13 mouse cellular contexts compared by ENCODE assay signal in genomic region chr7:90228884-90229283, GRCm38 (mm10). TPM values are rescaled to one million over a fixed set of nuclear protein-coding genes. Genes with fewer than 3 reads are reported as not detected.
A peak's percentile ranks its signal among the peaks of the same experiment; 100 is the strongest.
DNase-seq lines count a peak whose midpoint lies in the region; ATAC-seq and TF ChIP-seq lines count a peak whose summit lies in the region.
"Not testable (repeated sequence)": the region's sequence is repeated elsewhere in the genome, so short reads cannot be mapped to it uniquely, and the experiment has no call there.
"Had no signal": no experiment of that assay in that cellular context is flagged by ENCODE, and none has a peak within 500 bp of the region (broad histone marks: within the 10 kb centered on the region; RNA-seq: fewer than 3 reads in every experiment).

No protein-coding gene starts in this region.

- DNase-seq in ES-E14 (ENCODE audit: low read depth, low spot score), result peak; percentile 44
- peak; percentile 24 for DNase-seq in brain, embryonic 14.5 days (ENCODE audit: low read depth)
- DNase-seq in embryonic facial prominence, embryonic 10.5 days (ENCODE audit: low spot score), result peak; percentile 36
- DNase-seq in hindlimb bud, embryonic 11.5 days (ENCODE audit: extremely low spot score, low read depth, low spot score), result peak; percentile 8
- DNase-seq in liver, result peak; percentile 58
- DNase-seq in mesoderm, embryonic 11.5 days (ENCODE audit: low read depth, low spot score), result peak; percentile 54
- peak; percentile 28 for DNase-seq in stomach, postnatal 0 days (ENCODE audit: low spot score)

- H3K27ac ChIP-seq in ES-E14 (ENCODE audit: insufficient read depth, low read depth, low read length, poor library complexity, severe bottlenecking); embryonic facial prominence, embryonic 10.5 days (replicated peaks); stomach, postnatal 0 days (replicated peaks): not testable (repeated sequence)

- TF ChIP-seq CTCF in brain, embryonic 14.5 days (IDR thresholded peaks at IDR 0.05; ENCODE audit: borderline replicate concordance, extremely low read depth, insufficient read depth, insufficient read length), result peak; percentile 30; the same call in 1 of the 2 replicates
- peak; percentile 67 for TF ChIP-seq CTCF in stomach, postnatal 0 days (IDR thresholded peaks at IDR 0.05; ENCODE audit: low read depth)

- ATAC-seq in stomach, postnatal 0 days (ENCODE audit: low FRiP score, low TSS enrichment), result not testable (repeated sequence)

- not testable (repeated sequence) for H3K9ac ChIP-seq in ES-E14 (ENCODE audit: insufficient read depth, low read depth, low read length, poor library complexity, severe bottlenecking); stomach, postnatal 0 days (ENCODE audit: low read length)

- not testable (repeated sequence) for H3K36me3 ChIP-seq in ES-E14 (ENCODE audit: control insufficient read depth, insufficient read depth, low read length, poor library complexity, severe bottlenecking); embryonic facial prominence, embryonic 10.5 days (replicated peaks); stomach, postnatal 0 days (ENCODE audit: control insufficient read depth, insufficient read depth, low read length)

- not testable (repeated sequence) for H3K27me3 ChIP-seq in embryonic facial prominence, embryonic 10.5 days (replicated peaks; ENCODE audit: low read depth, poor library complexity, severe bottlenecking); stomach, postnatal 0 days (ENCODE audit: control insufficient read depth, insufficient read depth, low read length)

- TF ChIP-seq EP300 in stomach, postnatal 0 days (optimal IDR thresholded peaks at IDR 0.05), result not testable (repeated sequence)

- H3K4me3 ChIP-seq in ES-E14 (ENCODE audit: insufficient read depth in 1 of 2, low read depth in 1 of 2, low read length in 2 of 2, poor library complexity in 1 of 2, severe bottlenecking in 1 of 2); embryonic facial prominence, embryonic 10.5 days; stomach, postnatal 0 days (ENCODE audit: low read depth, low read length): not testable (repeated sequence)

- H3K4me1 ChIP-seq in ES-E14 (ENCODE audit: control insufficient read depth in 2 of 2, insufficient read depth in 2 of 2, low read length in 2 of 2, poor library complexity in 1 of 2); stomach, postnatal 0 days (replicated peaks; ENCODE audit: control insufficient read depth, insufficient read depth): not testable (repeated sequence)
- peaks cover 18% of the 10 kb centered on the region for H3K4me1 ChIP-seq in embryonic facial prominence, embryonic 10.5 days

- not testable (repeated sequence) for H3K9me3 ChIP-seq in ES-E14 (ENCODE audit: control insufficient read depth, insufficient read depth, low read depth, low read length); embryonic facial prominence, embryonic 10.5 days; stomach, postnatal 0 days (ENCODE audit: control insufficient read depth, low read length)

- in situ Hi-C loops in ES-E14 (cut with MboI; ENCODE audit: low sequenced_read_pairs in 2 of 2, unreplicated experiment in 2 of 2), result not testable (repeated sequence)

- TF ChIP-seq POLR2A in brain, embryonic 14.5 days (IDR thresholded peaks at IDR 0.05; ENCODE audit: borderline replicate concordance, extremely low read depth, insufficient read depth, insufficient read length, poor library complexity, severe bottlenecking), result not testable (repeated sequence)

- H3K4me2 ChIP-seq in stomach, postnatal 0 days (replicated peaks; ENCODE audit: low read depth), result not testable (repeated sequence)

TF ChIP-seq in ES-E14, 5 proteins besides CTCF, POLR2A, EP300 and RAD21:
- TF ChIP-seq ZC3H11A (IDR thresholded peaks at IDR 0.05; ENCODE audit: borderline replicate concordance, low read depth, low read length), result 0 out of 2 replicates have a peak, but pooled peaks have one; percentile 34
TF ChIP-seq in ES-E14: peak in this region for 1; not testable (repeated sequence) for 4.

RNA-seq across cellular contexts. Expression of gene Ccdc83, which starts 36.7 kb away (rescaled TPM):
- total RNA-seq in ES-E14 (2012; rRNA removed), result 0.31 and 0.42 TPM in 2 replicates
- polyA plus RNA-seq in brain, embryonic 14.5 days (2012; rRNA removed), result not detected in 2 replicates
- polyA plus RNA-seq in embryonic facial prominence, embryonic 10.5 days (2016; fragmentation: Nextera tagmentation; extraction: Ambion mirVana), result 0.10 TPM in 1 of 2 replicates, not detected in the other
- 0.11 TPM in 1 of 2 replicates, not detected in the other for polyA plus RNA-seq in stomach, postnatal 0 days (2015; fragmentation: Nextera tagmentation; extraction: Ambion mirVana)
- total RNA-seq: hematopoietic stem cell, adult 5-6 weeks; left cerebral cortex, postnatal 25 days had no signal
- polyA plus RNA-seq: forebrain, embryonic 10.5 days; midbrain, embryonic 15.5 days; neural tube, embryonic 14.5 days; stomach, embryonic 14.5 days had no signal

Comparison
In these comparisons a context has a peak if more than half of its experiments do, and no peak if none do; other contexts are left out.
1. DNase-seq: peak in every context shown above with its lines; median percentile 58 in liver; 54 in mesoderm, embryonic 11.5 days; 44 in ES-E14; 36 in embryonic facial prominence, embryonic 10.5 days; 28 in stomach, postnatal 0 days; 24 in brain, embryonic 14.5 days; 8 in hindlimb bud, embryonic 11.5 days.